Mouse (Mus musculus): ENCODE measurements around the gene Gm11042.

Gene Gm11042

DNA sequence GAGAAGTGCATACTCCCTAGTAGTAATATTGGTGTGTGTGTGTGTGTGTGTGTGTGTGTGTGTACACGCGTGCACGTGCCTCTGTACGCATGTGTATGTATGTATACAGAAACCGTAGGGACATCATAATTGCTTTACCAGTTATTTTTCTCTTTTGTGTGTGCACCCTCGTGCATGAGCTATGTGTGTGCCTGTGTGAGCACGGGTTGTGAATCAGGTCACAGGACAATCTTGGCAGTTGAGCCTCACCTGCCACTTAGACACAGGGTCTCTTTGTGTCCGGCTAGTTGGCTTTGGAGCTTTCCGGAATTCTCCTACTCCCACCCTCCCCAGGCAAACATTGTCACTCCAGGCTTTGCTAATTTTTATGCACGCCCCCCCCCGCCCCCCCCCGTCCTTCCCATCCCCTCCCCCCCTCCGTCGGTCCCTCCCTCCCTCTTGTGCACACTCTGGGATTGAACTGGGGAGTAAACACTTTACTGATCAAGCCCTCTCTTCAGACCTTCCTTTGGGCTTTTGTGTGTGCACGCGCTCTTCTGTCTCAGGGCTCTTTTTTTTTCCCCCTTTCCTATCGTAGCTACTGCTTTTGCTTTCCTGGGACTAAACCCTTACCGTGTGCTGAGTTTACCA, at the start of gene Gm11042:
Gene Gm11042 (minus strand): TSS at position 51 of the 630 bp plus-strand sequence.
- no peak for DNase-seq (ENCODE audit: low read depth, low spot score)

- DNase-seq (ENCODE audit: low read depth, low spot score) = no peak
These were observed 48.3 kb upstream of the Gm11042 start for GRCm38 (mm10) chr12:74364477-74364876.

DNA sequence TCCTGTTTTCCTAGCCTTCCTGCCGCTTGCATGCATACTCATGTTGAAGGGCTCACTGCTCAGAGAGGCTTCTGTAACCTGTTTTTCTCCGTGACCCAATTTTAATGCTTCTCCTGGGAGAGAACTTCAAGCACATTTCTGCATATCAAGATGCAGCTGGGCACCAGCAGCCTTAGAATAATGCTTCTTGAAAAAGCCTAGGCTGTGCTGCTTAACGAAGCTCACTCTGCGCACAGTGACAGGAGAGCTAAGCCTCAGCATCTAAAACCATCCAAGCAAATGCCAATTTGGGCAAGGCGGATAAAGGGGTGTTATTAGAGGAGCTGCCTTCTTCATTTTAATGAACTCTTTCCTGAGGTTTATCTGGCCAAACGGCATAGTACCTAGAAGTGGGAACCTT, 46.9 kb upstream of the Gm11042 start:
- DNase-seq (ENCODE audit: low read depth, low spot score) = no peak

DNA sequence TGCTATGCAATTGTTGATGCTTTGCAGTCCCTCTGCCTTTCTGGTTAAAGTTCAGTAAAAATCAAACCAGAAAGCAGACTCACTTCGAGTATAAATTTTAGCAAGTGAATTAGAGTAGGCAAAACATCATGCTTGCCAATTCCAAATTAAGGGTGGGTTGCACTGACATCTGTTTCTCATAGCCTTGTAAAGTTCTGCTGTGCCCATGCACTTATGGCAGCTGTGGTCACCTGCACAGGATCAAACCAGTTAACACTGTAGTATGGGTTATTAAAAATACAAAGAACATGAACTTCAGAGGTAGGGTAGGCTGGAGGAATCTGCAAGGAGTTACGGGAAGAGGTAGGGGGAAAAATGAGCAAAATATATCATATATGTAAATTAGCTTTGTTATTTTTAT, 46.3 kb upstream of the Gm11042 start:
- no peak for DNase-seq (ENCODE audit: low read depth, low spot score)

- DNase-seq (ENCODE audit: low read depth, low spot score) = no peak
These were observed 43.6 kb upstream of the Gm11042 start for GRCm38 (mm10) chr12:74359791-74360190.

DNA sequence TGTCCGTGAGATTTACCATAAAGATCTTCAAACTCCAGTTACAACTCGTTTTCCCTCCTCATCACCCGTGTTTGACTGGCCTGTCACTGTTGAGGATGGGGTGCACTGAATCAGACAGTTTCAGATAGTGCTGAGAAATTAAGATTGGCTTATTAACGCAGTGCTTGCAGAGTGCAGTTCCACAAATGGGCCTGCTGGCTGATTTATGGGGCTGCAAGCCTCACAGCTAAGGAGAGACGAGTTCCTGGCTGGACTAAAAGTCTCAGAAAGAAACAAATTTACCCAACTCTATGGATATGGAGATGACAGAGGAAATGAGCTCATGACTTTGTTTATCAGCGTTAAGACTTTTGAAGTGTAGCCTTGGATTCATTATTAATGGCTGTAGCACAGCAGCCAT, 41.6 kb upstream of the Gm11042 start:
- DNase-seq (ENCODE audit: low read depth, low spot score) = no peak

GRCm38 (mm10) chr12:74342720-74343119, 26.5 kb upstream of the Gm11042 start:
- no peak for DNase-seq (ENCODE audit: low read depth, low spot score)

- DNase-seq (ENCODE audit: low read depth, low spot score) = no peak
These were observed 23.9 kb upstream of the Gm11042 start for GRCm38 (mm10) chr12:74340070-74340469.

DNA sequence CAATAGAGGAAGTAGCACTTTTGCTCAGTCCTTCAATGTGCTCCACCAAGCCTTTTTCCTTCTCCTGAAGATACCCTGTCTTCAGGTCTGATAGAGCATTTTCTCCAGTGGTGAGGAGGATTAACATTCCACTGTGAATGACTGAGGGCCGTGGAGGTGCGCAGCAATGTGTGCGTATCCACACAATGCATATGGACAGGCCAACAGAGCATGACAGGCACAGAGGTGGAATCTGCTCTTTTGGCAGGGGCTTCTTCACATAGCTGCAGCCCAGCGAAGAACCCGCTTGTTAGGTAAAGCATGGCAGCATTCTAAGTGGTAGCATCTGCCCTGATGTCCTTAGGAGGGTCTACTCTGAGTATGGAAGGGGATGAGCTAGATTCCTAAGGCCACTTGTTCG, 17.5 kb upstream of the Gm11042 start:
- DNase-seq (ENCODE audit: low read depth, low spot score) = no peak

DNA sequence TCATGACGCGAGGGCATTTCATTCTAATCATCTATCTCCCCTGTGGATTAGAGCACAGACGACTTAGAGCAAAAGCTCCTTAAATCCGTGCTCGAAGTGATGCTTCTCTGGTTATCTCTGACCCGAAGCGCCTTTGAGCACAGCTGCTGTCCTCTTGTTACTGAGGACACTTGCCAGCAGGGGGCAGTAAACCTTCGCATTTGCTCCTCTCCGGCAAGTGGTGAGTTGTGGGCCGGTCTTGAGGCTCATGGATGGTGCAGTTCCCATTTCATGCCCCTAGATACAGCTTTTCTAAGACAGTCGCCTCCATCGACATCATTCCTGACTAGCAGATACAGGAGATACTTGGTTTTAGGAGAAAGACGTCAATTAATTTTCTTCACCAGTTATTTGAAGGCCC, 16.8 kb upstream of the Gm11042 start:
- peak; percentile 68 for DNase-seq (ENCODE audit: low read depth, low spot score)

DNA sequence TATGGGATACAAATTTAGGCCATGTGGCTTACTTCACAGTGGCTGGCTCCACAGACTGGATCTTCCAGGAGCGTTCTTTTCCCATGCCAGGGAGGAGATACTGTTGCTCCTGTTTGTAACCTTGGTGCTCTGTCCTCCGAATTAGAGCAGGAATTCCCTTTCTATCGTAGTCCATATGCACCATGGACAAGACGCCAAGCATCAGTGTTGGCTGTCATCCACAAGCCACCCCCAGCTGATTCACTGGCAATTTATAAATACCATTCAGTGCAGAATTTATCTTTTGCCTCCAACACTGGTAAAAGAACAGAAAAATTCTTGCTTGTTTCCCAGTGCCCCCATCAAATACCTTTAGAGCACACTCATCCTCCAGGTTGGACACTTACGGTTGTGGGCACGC, 13.6 kb upstream of the Gm11042 start:
- DNase-seq (ENCODE audit: low read depth, low spot score) = no peak

GRCm38 (mm10) chr12:74326644-74327043, 10.4 kb upstream of the Gm11042 start:
- DNase-seq (ENCODE audit: low read depth, low spot score) = no peak

DNA sequence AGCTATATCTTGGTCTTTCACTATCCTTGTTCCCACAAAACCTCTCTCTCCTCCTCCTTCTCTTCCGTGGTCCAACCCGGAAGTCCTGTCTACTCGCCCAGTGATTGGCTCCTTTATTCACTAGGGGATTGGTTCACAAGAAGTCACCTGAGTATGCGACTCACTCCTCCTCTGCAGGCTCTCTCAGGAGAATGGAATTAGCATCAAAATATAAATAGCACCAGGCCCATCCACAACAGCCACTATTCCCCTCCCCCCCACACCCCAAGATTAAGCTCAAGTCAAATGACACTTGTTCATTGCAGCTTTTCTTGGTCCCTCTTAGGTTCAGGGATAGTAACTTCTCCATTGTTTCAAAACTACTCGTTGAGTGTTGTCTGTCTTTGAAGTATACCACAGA, 5.8 kb upstream of the Gm11042 start:
- no peak for DNase-seq (ENCODE audit: low read depth, low spot score)

DNA sequence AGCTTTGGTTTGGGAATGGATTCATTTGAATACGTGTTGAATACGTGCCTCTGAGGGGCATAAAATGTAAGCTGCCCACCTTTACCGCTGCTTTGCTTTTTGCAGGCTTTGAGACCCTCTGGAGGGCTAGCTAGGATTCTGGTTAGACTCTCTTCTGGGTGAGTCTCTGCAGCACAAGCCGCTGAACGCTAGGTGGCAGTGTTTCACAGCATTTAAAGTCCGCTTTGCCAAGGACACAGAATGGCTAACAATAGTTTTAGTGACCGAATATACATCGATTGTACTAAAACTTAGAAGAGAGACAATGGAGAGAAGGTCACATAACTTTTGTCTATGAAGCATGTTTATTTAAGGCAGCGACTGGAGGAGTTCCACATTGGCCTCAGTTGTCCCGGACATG, 4.1 kb upstream of the Gm11042 start:
- peak; percentile 79 for DNase-seq (ENCODE audit: low read depth, low spot score)

DNA sequence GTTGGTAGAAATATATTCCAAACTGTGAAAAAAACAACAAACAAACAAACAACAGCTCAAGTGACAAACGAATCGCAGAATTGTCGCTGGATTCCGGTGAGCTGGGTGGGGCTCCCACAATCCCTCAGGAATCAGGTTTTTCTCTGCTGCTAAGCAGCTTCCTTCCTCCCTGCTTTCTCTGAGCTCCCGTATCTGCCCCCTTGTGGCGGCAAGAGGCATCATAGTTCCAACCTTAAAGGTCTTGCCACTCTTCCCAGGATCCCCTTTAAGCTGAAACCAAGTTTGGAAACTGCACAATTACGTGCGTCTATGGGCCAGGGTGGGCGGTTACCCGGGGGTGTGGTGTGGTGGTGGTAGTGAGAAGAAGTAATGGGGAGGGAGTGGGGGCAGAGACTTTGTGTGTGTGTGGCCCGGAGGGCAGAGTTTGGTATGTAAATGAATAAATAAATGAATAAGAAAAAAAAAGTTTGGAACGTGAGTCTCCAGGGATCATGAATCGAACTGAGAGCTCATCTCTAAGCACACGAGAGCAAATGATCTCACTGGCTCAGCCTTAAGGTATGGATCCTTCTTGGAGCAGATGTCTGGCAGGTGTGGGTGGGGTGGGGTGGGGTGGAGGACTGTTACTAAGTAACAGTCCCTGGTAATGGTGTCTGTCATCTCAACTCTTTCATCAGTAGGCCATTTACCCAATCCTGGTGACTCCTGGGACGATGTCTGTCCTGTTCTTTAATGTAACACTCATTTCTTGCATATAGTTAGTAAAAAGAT, 980 bp upstream of the Gm11042 start:
- DNase-seq (ENCODE audit: low read depth, low spot score) = peak; percentile 52

DNA sequence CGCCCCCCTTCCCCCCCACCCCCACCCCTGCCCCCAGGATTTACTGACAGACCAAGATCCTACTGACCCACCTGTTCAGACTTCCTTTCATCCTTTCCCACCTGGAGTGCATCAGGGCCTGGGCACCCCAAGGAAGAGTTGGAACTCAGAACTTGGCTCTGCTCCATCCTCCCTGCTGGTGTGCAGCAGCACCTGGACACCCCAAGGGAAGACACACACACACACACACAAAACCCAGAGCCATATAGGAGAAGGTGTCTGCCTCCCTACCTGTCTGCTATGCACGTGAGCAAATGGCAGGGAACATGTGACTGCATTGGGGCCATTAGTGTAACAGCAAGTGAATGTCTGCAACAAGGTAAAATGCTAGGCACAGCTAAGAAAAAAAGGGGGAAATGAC, 973 bp downstream of the Gm11042 start:
- DNase-seq (ENCODE audit: low read depth, low spot score) = no peak

DNA sequence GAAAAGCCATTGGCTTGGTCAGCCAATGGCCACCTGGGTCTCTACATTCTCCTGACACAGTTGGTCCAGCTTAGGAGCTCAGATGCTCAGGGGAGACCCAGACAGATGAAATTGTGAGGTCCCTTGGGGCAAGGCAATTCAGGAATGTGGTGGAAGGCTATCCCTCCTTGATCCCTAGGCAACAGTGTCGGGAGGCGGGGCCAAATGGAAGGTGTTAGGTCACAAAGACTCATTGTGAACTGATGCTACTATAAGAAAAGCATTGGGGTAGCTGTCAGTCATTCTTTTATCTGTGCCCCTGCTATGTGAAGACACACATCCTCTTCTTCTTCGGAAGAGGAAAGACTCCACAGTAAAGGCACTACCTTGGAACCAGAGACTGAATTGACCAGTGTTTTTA, 3.6 kb downstream of the Gm11042 start:
- no peak for DNase-seq (ENCODE audit: low read depth, low spot score)

DNA sequence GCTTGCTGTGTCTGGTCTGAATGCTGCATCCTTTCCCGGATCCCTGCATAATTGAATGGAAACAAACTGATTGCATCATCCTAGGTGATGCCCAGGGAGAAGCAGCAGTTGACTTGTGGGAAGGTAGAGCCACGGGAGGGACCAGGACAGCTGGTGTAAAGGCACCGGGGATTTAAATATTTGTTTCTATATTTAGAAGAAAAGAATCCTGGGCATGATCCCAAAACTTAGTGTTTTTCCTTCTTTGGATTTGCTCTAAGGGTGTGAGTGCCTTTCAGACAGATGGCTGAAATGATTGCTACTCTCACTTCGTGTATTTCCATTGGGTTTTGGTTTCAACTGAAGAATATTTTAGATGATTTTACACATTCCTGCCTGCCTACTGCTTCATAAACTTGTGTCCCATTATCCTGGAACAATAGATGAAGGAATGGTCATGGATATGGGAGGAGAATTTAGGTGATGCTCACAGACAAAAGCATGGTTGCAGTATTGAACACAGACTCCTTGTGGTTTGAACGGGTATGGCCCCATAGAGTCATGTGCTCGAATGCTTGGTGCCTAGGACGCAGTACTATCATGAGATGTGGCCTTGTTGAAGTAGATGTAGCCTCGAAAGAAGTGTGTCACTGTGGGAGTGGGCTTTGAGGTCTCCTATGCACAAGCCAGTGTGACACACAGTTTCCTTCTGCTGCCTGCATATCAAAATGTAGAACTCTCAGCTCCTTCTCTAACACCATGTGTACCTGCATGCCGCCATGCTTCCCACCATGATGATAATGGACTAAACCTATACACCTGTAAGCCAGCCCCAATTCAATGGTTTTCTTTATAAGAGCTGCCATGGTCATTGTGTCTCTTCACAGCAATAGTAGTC, 12.5 kb downstream of the Gm11042 start:
- no peak for DNase-seq (ENCODE audit: low read depth, low spot score)

DNA sequence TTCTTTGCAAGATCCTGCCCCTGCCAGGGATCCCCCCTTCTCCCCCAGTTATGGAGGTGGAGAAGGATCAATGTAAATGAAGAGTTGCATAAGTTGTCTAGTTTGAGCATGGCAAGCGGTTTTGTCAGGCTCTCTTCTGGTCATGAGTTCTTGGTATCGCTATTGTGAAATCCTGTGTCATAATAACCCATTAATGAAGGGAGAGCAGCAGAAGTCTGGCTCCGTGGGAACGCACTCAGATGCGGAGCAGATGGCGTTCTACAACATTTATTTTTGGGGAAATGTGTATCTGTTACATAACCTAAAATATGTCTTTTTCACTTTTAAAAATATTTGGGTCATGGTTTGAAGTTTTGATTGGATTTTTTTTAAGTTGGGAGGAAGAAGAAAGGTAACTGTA, 14.6 kb downstream of the Gm11042 start:
- DNase-seq (ENCODE audit: low read depth, low spot score) = no peak

GRCm38 (mm10) chr12:74296374-74296773, 19.8 kb downstream of the Gm11042 start:
- no peak for DNase-seq (ENCODE audit: low read depth, low spot score)

GRCm38 (mm10) chr12:74293624-74294023, 22.6 kb downstream of the Gm11042 start:
- DNase-seq (ENCODE audit: low read depth, low spot score) = peak; percentile 71

GRCm38 (mm10) chr12:74290983-74291382, 25.2 kb downstream of the Gm11042 start:
- no peak for DNase-seq (ENCODE audit: low read depth, low spot score)

DNA sequence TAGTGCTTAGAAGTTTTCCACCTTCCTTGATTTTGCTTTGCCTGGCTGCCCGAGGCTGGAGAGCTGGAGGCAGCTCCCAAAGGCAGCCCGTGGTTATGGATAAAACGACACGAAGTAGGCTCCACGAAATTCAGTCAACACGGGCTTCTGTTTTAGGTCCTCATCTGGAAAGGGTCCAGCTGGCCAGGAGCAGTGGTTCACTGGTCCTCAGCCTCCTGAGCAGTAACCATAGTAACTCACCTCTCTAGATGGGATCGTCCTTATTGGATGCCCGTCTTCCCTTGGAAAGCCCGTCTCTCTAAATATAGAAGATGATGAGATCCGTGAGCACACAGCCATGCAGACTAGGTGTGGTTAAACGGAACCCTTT, 31.5 kb downstream of the Gm11042 start:
- no peak for DNase-seq (ENCODE audit: low read depth, low spot score)

All from 3T3-L1 (cell line).